Mouse (Mus musculus) layer of hippocampus, adult 6 months (tissue): Measurements from ENCODE around the gene 5730409E04Rik. TPM values are rescaled to one million over a fixed set of nuclear protein-coding genes. Genes with fewer than 3 reads are reported as not detected.

Experiments
- long read RNA-seq, 2 experiments: library from polyadenylated mRNA; unstranded; transcript quantifications; one replicate each; pipeline ENCODE4 v2.0.0; 2019 to 2020
- microRNA-seq: library from miRNA; unstranded; fragments of <30 nt; microRNA quantifications from one replicate; pipeline ENCODE4 v1.2.0, GENCODE M21; 2020
- polyA plus RNA-seq: library from polyadenylated mRNA; unstranded; fragments of <200 nt; fragmentation: Nextera tagmentation; gene quantifications from 2 replicates; pipeline ENCODE4 v1.2.3, GENCODE M21; 2021

5730409E04Rik gene
- 36.5 and 37.0 TPM in 2 replicates for polyA plus RNA-seq
- long read RNA-seq, experiment 1, transcript 5730409E04Rik-201 (2 exons, 2,886 nt) = minor isoform, 25 of 102 reads
- long read RNA-seq, experiment 1, transcript 5730409E04Rik-202 (2 exons, 2,855 nt) = major isoform, 58 of 102 reads
- long read RNA-seq, experiment 1, partial matches to known transcripts = 0 of 102 reads
- long read RNA-seq, experiment 1, other reads (novel, unspliced or antisense) = 19 of 102 reads
- long read RNA-seq, experiment 2, transcript 5730409E04Rik-202 (2 exons, 2,855 nt) = major isoform, 25 of 32 reads
- long read RNA-seq, experiment 2, transcript 5730409E04Rik-201 (2 exons, 2,886 nt) = minor isoform, 6 of 32 reads
- long read RNA-seq, experiment 2, partial matches to known transcripts = 0 of 32 reads
- long read RNA-seq, experiment 2, other reads (novel, unspliced or antisense) = 1 of 32 reads

DNA sequence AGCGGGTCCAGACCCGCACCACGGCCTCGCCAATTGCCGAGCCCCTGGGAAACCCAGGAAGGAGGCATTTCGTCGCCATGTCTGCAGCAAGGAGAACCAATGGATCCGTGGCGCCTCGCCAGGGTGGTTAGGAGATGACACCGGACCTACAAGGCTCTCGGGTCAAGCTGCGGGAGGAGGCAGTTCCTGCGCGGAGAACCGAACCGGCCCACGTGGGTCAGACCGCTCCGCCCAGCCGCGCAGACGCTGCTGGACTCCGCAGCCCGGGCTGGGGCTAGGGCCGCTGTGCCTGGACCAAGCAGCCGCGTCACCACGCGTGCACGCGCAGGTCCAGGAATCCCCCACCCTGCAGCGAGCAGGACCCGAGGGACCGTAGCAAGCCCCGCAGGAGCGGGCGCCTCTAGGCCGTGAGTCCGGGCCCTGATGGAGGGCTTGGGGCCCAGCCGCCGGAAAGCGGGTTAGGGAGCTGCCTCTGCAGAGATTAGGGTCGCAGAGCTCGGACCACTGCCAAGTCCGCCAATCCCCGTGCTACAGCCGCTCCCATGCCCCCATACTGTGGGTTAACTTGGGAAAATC is at the start of gene 5730409E04Rik:
TSS of gene 5730409E04Rik (plus strand) at position 213 of the 576 bp plus-strand sequence.

Small RNAs within 50 kb of the gene (microRNA-seq; reads per million reads assigned to microRNA genes)
- gene Mir7119 = not detected

Other genes with a start within 250 kb of the 5730409E04Rik start
- gene Ago3, start 180.3 kb upstream of the 5730409E04Rik start, polyA plus RNA-seq = 11.1 and 11.3 TPM in 2 replicates
- 9.8 and 10.8 TPM in 2 replicates for gene Ago1, start 141.2 kb upstream of the 5730409E04Rik start, polyA plus RNA-seq
- 0.65 TPM in 2 replicates for gene Ago4, start 76.3 kb upstream of the 5730409E04Rik start, polyA plus RNA-seq
- 0.30 and 0.34 TPM in 2 replicates for gene Clspn, start 52.9 kb upstream of the 5730409E04Rik start, polyA plus RNA-seq
- 317 and 340 TPM in 2 replicates for gene Psmb2, start 67.8 kb downstream of the 5730409E04Rik start, polyA plus RNA-seq
- not detected in 2 replicates for gene Tfap2e, start 126.4 kb downstream of the 5730409E04Rik start, polyA plus RNA-seq
- gene Ncdn, start 143.6 kb downstream of the 5730409E04Rik start, polyA plus RNA-seq = 535 and 608 TPM in 2 replicates
- gene AU040320, start 143.7 kb downstream of the 5730409E04Rik start, polyA plus RNA-seq = 21.1 and 32.6 TPM in 2 replicates